Mouse (Mus musculus): ENCODE data around the gene Cops3.

Gene Cops3

GRCm38 (mm10) chr11:59810480-59811158 lies 29.0 kb downstream of the Cops3 start:
- no peak for DNase-seq (ENCODE audit: low spot score)

GRCm38 (mm10) chr11:59809670-59810474 lies 29.8 kb downstream of the Cops3 start, which contains the start of gene Flcn:
Gene Flcn, minus strand, starts transcription at chr11:59810016.
- DNase-seq (ENCODE audit: low spot score): peak; percentile 85

DNA sequence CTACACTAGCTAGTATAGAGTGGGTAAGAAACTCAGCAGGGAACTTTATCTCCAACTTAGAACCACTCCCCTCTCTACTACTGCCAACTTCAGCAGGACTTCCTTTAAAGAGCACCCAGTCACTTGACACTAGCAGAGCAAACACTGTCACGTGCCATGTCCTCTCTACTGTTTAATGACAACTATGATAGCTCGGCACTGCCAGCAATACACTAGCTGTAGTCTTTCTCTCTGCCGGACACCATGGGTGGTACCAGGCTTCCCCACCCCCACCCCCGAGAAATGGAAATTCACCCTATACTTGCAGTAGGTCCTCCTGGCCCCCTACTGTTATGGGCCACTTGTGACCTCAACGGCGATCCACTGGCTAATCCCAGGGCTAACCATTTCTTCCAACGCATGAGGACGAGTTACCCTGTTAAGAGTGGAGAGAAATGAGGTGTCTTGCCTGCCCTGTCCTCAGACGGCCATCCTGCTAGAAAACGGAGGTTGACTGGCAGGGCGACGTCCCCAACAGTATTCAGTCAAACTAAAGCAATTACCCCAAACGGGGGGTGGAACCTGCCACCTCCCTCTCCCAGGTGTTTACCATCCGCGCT lies 30.5 kb downstream of the Cops3 start:
- peak; percentile 66 for DNase-seq (ENCODE audit: low spot score)

DNA sequence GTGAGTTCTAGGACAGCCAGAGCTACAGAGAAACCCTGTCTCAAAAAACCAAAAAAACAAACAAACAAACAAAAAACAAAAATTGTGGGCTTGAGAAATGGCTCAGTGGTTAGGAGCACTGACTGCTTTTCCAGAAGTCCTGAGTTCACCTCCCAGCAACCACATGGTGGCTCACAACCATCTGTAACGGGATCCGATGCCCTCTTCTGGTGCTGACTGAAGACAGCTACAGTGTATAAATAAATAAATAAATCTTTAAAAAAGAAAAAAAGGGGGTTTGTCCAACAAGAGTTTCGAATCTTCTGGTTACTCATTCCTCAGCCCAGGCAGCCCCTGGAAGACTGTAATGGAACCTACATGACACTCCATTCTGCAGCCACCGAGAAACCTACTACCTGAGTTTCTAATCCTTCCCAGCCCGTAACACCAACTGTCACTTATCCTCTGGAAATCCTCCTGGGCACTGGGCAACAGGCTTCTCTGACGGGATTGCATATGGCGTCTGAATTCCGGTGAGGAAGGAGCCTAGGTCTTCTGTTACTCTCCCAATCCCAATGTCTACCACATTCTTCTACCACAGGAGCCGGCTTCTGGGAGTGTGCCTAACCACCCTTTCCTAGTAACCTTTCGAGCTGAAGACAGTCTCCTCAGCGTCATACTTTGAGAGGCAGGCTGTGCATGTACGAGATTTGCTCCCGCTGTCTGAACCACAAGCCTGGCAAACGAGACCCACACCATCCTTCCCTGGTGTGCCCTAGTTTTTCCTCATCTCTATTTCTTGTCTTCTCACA lies 31.3 kb downstream of the Cops3 start:
- DNase-seq (ENCODE audit: low spot score): no peak

DNA sequence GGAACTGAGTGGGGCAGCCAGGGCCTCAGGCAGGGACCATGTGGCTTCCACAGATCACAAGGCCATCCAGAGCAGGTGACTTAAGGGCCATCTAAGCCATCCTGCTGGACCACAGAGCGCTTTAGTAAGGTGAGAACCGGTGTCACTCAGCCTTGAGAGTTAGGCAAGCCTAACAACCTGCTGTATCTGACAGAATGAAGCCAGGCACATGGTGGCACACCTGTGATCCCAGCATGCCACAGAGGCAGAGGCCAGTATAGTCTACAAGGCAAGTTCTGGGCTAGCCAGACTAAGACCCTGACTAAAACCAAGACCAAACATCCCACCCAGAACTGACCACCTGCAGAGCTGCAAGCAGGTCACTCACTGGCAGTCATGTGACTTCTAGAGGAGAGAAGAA lies 34.0 kb downstream of the Cops3 start:
- no peak for DNase-seq (ENCODE audit: low spot score)

DNA sequence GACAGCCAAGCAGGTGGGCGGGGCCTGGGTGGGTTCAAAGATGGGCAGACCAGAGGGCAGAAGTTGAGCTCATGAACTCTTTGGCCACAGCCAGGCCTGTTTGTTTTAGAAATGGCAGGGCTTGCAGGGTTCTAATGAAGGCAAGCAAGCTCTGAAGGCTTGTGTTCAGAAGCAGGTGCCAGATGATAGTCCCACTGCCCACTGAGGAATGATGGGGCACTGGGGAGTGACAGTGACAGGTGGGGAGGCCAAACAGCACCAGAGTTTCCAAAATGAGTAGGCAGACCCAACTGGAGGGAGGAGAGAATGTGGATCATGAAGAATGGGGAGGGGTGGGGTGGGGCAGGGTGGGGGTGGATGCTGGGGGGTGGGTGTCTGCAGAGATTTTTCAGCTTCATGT lies 34.4 kb downstream of the Cops3 start:
- DNase-seq (ENCODE audit: low spot score): no peak

- DNase-seq (ENCODE audit: low spot score): no peak
Measured at GRCm38 (mm10) chr11:59804409-59805110, 35.1 kb downstream of the Cops3 start.

DNA sequence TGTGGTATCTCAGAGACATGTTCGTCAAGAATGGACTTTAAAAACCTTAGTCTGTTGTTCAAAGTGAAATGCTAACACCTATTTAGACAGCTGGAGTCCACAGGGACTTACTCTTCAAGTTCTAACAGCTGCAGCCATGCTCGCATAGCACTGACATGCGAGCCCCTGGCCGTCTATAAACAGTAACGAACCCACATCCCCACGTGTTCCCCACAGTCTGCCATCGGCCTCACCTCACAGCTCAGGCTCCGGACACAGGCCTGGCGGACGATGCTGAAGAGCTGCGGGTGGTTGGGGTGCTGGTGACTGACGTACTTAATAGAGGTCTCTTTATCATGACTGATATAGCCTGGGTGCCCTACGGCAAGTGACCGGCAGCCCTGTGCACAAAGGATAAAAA lies 36.1 kb downstream of the Cops3 start:
- no peak for DNase-seq (ENCODE audit: low spot score)

DNA sequence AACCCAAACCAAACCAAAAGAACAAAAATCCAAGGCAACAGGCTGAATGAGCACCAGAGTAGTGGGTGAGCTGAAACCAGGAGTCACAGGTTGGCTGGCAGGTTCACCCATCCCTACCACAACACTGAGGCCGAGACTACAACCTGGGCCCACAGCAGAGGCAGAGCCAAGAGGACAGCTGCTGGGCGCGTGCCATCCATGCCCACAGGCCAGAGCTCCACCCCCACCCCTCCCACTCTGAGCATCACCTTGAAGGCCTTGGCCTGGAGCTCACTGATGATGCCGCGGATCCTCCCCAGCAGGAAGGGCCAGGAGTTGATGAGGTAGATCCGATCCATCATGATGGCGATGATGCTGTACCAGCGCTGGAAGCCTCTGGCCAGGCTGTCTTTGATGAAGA lies 37.8 kb downstream of the Cops3 start:
- no peak for DNase-seq (ENCODE audit: low spot score)

DNA sequence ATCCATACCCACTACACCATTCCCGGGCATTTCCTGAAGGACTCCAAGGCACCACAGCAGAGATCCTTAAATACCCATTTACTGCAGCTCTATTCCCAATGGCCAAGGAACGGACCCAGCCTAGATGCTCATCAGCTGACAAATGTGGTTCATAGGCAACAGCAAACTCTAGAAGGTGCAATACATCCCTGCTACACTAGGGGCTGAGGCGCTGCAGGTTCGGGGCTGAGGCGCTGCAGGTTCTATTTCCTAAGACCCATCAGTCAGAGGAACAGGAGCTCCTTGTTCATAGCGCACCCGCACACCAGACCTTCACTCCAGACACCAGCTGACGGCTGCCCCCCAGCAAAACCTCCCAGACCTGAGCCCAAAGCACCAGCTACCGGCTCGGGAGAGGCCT lies 39.2 kb downstream of the Cops3 start:
- no peak for DNase-seq (ENCODE audit: low spot score)

- no peak for DNase-seq (ENCODE audit: low spot score)
Measured at GRCm38 (mm10) chr11:59793390-59793789, 46.2 kb downstream of the Cops3 start.

- no peak for DNase-seq (ENCODE audit: low spot score)
Measured at GRCm38 (mm10) chr11:59789311-59789710, 50.3 kb downstream of the Cops3 start.

DNA sequence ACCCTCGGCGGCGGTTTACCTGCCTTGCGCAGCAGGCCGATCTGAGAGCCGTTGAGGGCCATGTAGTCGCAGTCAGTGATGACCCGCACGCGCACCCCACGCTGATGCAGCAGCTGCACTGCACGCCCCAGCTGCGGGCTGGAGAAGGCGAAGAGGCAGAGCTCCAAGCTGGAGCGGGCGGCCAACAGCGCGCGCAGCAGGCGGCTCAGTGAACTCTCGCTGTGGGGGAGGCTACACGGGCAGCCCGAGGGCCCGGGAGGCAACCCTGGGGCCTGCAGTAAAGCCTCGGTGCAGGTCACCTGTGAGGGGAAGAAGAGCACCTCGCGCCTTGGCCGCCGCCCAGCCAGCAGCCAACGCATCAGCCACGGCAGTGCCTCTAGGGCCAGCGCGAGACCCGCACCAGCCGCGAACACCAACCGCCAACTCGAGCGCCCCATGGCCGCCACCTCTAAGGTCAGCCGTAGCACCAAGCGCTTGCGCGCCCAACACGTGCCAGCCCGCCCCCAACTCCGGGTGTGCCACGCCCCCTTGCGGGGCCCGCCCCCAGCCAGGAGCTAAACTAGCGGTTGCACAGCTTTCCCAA lies 52.3 kb downstream of the Cops3 start, which contains the start of gene Pld6:
Gene Pld6, minus strand, starts transcription at position 447 of the 583 bp plus-strand sequence.
- DNase-seq (ENCODE audit: low spot score): peak; percentile 23

GRCm38 (mm10) chr11:59786444-59787198 lies 53.0 kb downstream of the Cops3 start:
- DNase-seq (ENCODE audit: low spot score): no peak

DNA sequence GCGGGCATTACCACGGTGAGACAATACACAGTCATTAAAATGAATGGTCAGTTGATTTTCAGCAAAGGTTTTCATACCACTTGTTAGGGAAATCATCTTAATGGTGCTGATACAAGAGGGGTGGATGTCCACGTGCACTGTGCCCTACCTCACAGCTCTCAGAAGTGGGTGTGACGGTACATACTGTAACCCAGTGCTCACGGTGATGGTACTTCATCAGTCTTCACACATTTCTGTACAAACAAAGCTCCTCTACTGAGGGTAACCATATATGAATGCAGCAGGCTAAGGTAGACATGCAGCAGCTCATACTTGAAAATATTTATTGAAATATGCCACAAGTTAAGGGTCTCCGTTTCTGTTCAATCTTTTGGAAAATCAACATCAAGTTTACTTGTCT lies 56.0 kb downstream of the Cops3 start:
- DNase-seq (ENCODE audit: low spot score): no peak

GRCm38 (mm10) chr11:59782091-59782590 lies 57.5 kb downstream of the Cops3 start:
- DNase-seq (ENCODE audit: low spot score): no peak

GRCm38 (mm10) chr11:59780241-59780640 lies 59.4 kb downstream of the Cops3 start:
- DNase-seq (ENCODE audit: low spot score): no peak

DNA sequence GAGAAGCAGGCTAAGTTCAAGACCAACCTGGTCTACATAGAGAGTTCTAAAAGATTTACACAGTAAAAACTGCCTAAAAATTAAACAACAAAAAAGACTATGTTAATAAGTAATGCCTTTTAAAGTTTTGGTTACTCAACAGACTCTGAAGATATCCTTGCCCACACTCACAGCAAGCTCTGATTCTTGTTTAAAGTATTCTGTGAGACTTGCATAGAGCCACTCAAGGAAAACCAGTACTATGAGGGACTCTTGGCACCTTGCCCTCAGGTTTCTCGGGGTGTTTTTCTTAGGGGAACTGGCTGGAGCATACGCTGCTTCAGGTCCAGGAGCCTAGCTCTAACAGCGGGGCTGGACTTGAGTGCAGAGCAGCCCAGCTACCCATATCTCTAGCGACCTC lies 60.2 kb downstream of the Cops3 start:
- no peak for DNase-seq (ENCODE audit: low spot score)

DNA sequence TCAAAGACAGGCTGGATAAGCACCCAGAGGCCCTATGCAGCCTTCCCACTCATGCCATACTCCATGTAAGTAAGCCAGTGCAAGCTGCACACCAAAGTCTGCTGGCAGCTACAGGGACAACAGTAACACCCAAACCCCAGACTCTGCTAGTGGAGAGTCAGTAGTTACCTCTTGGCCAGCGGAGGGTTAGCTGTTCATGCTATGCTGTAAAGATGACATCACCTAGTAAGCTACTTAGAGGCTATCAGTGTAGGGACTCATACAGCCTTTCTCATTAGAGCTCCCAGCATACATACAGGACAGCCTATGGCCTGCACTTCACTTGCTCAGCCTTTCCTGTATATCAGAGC lies 60.8 kb downstream of the Cops3 start:
- no peak for DNase-seq (ENCODE audit: low spot score)

DNA sequence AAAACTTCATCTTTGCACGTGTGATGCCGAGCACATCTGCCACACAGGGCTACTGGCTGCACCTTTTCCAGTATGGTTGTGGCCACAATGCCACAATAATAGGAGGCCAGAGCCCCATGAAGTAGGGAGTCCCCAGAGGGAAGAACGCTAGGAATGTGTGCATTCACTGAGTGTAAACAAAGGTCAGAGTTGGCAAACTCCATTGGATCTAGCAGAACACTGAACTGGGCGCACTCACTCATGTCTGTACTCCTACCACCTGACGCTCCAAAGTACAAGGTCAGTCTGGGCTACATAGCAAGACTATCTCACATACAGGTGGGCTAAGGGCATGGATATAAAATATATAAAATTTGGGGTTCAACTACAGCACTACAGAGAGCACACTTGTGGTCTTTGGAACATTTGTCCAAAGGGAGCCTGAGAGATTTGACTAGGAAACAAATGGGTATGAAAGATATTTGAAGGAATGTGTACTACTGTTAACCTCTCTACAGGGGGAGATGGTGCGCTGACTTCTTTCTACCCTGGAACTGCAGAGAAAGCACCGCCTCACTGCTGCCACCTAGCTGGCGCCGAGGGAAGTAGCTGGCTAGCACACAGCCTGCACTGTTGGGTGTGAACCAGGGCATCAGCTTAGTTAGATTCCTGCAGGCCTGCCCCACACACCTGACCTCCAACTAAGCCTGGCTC lies 61.3 kb downstream of the Cops3 start:
- peak; percentile 67 for DNase-seq (ENCODE audit: low spot score)
